Mouse (Mus musculus): ENCODE measurements around the gene Hnrnpr.

The Hnrnpr gene

DNA sequence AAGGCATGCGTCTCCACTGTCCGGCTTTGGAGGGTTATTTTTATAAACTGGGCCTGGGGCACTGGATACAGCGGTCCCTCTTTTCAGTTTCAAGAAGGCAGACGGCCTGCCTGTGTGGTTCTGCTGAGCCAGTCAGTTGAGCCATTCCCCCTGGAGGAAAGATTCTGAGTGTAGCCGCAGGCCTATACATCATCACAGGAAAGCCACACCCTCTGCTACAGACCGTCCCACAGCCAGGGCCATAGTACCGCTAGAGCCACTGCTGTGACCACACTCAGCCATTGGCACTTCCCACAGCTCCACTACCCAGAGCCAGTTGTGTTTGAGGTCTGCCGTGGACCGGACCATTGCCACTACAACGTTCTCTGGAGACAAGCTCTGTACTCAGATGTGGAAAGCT is 91.1 kb downstream of the Hnrnpr start:
- DNase-seq (ENCODE audit: low read depth, low spot score): peak; percentile 30

GRCm38 (mm10) chr4:136407831-136408230 is 97.1 kb downstream of the Hnrnpr start:
- no peak for DNase-seq (ENCODE audit: low read depth, low spot score)
